Comparison of ENCODE assay signal across 8 mouse cellular contexts in the genomic region with DNA sequence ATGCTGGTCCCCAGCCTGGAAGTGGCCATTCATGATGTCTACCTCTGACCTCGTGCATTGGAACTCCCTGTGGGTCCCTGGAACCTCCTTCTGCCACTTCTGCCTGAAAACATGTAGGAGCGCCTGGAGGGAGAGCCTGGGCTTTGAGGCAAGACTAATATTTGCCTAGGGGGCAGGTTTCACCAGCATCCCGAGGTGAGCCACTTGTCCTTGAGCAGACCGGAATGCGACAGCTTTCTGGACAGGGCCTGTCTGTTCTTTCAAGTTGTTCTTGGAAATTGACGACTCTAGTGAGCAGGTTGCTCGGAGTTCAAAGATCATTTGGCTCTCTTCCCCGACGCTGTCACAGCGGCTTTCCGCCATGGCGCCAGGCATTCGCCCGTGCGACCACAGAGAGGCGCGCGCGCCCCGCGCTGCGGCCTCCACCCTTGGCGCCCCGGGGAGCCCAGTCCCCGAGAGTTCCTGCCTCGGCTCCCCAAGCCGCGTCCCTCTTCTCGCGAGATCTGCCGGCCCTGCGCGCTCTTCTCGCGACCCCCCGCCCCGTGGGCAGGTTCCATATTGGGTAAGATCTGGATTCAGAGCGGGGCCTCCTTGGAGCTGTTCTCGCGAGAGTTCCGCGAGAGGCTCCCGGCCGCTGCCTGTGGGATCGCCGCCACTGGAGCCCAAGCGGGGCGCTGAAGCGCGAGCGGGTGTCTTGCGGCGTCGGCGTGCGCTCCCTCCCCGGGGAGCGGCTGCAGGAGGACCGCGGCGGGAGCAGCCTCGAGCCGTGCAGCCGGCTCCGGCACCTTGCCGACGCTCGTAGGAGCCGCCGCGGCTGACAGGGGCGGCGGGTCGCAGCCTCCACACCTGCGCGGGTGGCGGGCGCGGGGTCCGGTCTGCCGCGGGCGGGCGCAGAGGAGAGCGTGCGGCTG. TPM values are rescaled to one million over a fixed set of nuclear protein-coding genes. Genes with fewer than 3 reads are reported as not detected.
DNase-seq lines count a peak whose midpoint lies in the region; ATAC-seq lines count a peak whose summit lies in the region.

Gene Mapk14, plus strand, starts transcription at position 554 of the 911 bp plus-strand sequence.

- no peaks in the 10 kb centered on the region for H3K9me3 ChIP-seq in megakaryocyte, embryonic 14.5 days

- peaks cover 28% of the 10 kb centered on the region for H3K36me3 ChIP-seq in megakaryocyte, embryonic 14.5 days (replicated peaks; ENCODE audit: low read length)

- peak; percentile 100 for DNase-seq in ZHBTc4 (ENCODE audit: low read depth, low spot score)
- peak; percentile 100 for DNase-seq in gastrocnemius, adult 8-10 months (ENCODE audit: low spot score in 2 of 2)
- DNase-seq in hindlimb bud, embryonic 11.5 days (ENCODE audit: extremely low spot score, low read depth, low spot score) = peak; percentile 93
- peak; percentile 97 to 100 for DNase-seq in left cerebral cortex, adult 8-10 months (ENCODE audit: low spot score in 2 of 2)
- DNase-seq in right cerebral cortex, postnatal 10 days (ENCODE audit: low spot score in 2 of 2) = peak; percentile 99 to 100
- DNase-seq in urinary bladder, postnatal 25 days (ENCODE audit: low spot score) = peak; percentile 99

- H3K4me3 ChIP-seq in megakaryocyte, embryonic 14.5 days (replicated peaks) = peak within 1 kb of the TSS; percentile 99

- peaks cover 74% of the 10 kb centered on the region for H3K4me1 ChIP-seq in megakaryocyte, embryonic 14.5 days

- ATAC-seq in common myeloid progenitor, adult 5-6 weeks (replicated peaks; ENCODE audit: low read depth, poor library complexity, severe bottlenecking) = peak; percentile 83

- no peaks in the 10 kb centered on the region for H3K27me3 ChIP-seq in megakaryocyte, embryonic 14.5 days (replicated peaks)

RNA-seq across cellular contexts. Expression of gene Mapk14, which starts in this region (rescaled TPM):
- total RNA-seq in common myeloid progenitor, adult 5-6 weeks (2017) = 81.4 and 94.2 TPM in 2 replicates
- 100 to 1,000 TPM; 107 to 121 (median 113) TPM for total RNA-seq in gastrocnemius, adult 8-10 months (2022)
- 10 to 100 TPM; 70.2 to 84.1 (median 76.9) TPM for total RNA-seq in left cerebral cortex, adult 8-10 months (2022)
- 23.4 and 34.8 TPM in 2 replicates for polyA plus RNA-seq in megakaryocyte, embryonic 14.5 days (2012; ENCODE audit: insufficient read depth, low replicate concordance)

Comparison
In these comparisons a context has a peak if more than half of its experiments do, and no peak if none do; other contexts are left out.
1. Peak in every context shown above with its lines: DNase-seq, ATAC-seq and H3K4me3 ChIP-seq.